Mouse (Mus musculus) liver, embryonic 14.5 days (tissue): ENCODE data around the gene Nwd2.

Experiments
- CTCF ChIP-seq: IDR thresholded peaks from 2 replicates; pipeline ENCODE4 v1.5.1; 2016; ENCODE audit warnings: antibody characterized with exemption, low read depth, control low read depth
- EP300 ChIP-seq: IDR thresholded peaks from 2 replicates; pipeline ENCODE4 v1.6.1; 2016; ENCODE audit warnings: antibody characterized with exemption, low read depth

GRCm38 (mm10) chr5:63847541-63848226 lies 198.8 kb downstream of the Nwd2 start:
- TF ChIP-seq CTCF (no peak), EP300 (no peak)
